Mouse (Mus musculus): ENCODE results near the gene 3110018I06Rik.

The 3110018I06Rik gene

GRCm38 (mm10) chr12:107488371-107488770 is at the start of gene 3110018I06Rik:
TSS of gene 3110018I06Rik (plus strand) at chr12:107488632.
- DNase-seq (ENCODE audit: low spot score in 2 of 2), result no peak

DNA sequence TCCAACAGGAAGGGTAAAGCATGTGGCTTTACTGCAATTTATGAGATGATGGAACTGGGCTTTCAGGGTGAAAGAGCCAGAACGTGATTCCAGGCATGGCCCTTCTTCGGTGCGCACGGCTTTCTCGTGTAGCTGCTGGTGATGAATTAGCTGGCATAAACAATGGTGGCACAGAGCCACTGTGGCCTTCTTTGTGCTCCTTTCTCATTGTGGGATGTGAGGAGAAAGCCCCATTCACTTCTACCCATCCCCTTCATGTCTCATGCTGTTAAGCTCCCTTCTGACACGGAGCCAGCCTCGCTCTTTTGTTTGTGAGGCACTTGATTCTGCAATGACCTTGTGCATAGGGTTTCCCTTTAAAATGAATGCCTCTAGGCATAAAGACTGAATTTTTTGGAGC is 43.8 kb upstream of the 3110018I06Rik start:
- DNase-seq (ENCODE audit: low spot score in 2 of 2), result no peak

DNA sequence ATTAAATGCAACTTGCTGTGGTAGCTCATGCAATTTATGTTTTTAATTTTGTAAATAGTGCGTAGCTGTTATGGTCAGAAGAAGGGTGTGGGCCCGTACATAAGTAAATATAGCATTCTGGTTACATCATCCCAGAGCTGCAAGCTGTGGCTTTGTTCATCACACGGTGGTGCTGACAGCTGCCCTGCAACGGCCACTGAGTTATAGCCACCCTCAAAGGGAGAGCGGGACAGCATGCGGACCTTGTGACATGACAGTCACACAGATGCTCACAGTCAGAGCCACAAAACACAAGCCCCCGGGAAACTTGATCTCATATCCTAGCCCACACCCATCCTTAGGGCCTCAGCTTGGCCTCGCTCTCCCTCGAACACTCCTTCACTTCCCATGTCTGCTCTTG is 30.6 kb upstream of the 3110018I06Rik start:
- DNase-seq (ENCODE audit: low spot score in 2 of 2), result no peak

GRCm38 (mm10) chr12:107464731-107465130 is 23.7 kb upstream of the 3110018I06Rik start:
- DNase-seq (ENCODE audit: low spot score in 2 of 2), result peak in 1 of 2 experiments; percentile 77

DNA sequence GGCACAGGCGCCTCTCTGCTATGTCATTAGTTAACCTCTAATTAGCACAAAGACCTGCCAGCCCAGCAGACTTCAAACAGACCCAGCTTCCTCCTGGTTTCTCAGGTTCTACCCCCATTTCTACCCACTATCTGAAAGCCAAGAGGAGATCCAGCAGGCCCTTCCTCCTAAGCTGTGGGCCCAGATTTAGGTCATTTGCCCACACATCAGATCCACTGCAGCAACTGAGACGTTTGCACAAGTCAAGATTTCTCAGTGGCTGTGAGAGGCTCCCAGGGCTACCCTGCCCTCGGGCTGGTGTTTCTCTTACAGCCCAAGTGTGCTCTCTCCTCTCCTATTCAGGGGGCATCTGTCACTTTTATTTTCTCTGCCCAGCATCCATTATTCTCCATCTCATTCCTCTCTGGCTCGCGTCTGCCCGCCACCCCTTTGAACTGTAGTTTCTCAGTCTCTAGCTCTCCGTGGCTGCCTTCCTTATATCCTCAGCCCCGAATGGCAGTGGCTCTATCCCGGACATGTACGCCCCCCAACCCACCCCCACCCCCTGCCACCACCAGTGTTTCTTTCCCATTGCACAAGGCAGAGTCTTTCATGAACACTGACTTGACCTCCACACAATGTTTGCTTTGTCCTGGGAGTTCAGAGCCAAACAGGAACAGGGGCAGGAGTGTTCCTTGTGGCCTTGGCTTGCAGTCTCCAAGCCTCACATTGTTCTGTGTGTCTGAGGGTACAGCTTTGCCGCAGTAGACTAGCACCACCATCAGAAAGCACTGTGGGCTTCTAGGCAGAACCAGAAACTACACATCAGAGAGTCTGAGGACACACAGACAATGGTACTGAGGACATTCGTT is 11.8 kb upstream of the 3110018I06Rik start:
- no peak for DNase-seq (ENCODE audit: low spot score in 2 of 2)

DNA sequence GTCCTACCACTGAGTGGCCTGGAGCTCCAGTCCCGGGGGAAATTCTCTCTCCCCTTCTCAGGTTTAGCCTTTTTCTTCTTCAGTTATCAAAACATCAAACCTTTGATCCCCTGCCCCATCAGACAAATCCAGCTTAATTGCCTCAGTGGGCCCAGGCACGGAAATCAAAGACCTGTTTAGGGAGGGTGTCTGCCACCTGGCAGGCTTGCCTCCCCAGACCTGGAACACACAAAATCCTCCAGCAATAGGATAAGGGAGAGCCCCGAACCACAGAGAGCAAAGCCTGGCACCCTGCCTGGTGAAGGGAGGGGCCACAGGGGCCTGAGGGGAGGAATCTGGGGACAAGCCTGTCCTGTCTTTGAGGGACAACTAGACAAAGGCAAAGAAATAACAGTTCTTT is 9.1 kb upstream of the 3110018I06Rik start:
- no peak for DNase-seq (ENCODE audit: low spot score in 2 of 2)

- no peak for DNase-seq (ENCODE audit: low spot score in 2 of 2)
Measured at GRCm38 (mm10) chr12:107483031-107483430, 5.4 kb upstream of the 3110018I06Rik start.

DNA sequence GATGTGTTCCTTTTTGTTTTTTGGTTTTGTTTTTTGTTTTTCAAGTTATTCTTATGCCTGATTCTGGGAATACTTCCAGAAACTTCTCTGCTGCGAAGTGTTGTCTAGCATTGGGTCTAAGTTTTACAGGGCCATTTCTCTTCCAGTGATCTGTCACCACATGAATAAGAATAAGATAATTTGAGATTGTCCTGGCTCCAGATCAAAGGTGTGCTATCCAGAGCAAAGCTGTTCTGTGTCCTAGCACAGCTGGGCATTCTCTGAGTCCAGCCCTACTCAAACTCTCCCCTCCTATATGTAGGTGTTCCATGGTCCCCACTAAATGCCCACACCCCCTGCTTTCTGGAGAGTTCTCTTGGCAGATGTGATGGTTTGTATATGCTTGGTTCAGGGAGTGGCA is 2.9 kb downstream of the 3110018I06Rik start:
- DNase-seq (ENCODE audit: low spot score in 2 of 2), result no peak

DNA sequence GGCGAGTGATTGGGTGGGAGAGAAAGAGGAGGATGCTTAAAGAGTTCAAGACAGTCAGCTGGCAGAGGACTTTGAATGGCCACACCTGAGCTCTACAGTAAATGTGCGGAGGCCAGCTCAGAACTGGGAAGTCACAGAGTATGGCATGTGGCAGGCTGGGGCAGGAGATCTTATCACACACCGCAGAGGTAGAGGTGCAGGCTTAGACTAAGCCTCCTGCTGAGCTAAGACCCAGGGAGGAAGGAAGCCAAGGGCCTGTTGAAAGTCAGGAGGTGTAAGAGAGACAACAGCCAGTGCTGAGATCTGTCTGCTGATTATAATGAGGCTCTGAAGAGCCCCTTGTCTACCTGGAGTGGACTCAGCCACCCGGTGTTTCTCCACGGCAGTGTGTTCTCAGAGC is 8.5 kb downstream of the 3110018I06Rik start:
- no peak for DNase-seq (ENCODE audit: low spot score in 2 of 2)

- peak in 1 of 2 experiments; percentile 24 for DNase-seq (ENCODE audit: low spot score in 2 of 2)
Measured at GRCm38 (mm10) chr12:107509661-107510237, 21.3 kb downstream of the 3110018I06Rik start.

GRCm38 (mm10) chr12:107511112-107511511 is 22.7 kb downstream of the 3110018I06Rik start:
- DNase-seq (ENCODE audit: low spot score in 2 of 2), result no peak

GRCm38 (mm10) chr12:107516265-107517217 is 28.1 kb downstream of the 3110018I06Rik start:
- no peak for DNase-seq (ENCODE audit: low spot score in 2 of 2)

DNA sequence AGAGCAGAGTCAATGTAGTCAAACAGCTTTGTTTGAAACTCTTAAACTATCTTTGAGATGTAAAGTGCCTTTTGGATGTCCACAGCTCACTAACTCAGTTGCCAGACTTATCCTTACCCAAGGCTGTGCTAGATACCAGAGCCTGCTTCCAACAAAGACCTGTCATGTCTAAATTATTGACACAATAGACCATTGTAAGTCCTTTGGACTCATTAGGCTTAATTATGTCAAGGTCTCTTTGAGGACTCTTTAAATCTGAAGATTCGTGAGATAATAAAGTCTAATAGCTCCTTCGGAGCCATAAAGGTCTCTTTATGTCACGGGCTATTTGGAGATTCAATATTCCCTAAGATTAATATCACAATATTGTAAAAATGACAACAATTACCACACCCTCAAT is 32.5 kb downstream of the 3110018I06Rik start:
- no peak for DNase-seq (ENCODE audit: low spot score in 2 of 2)

DNA sequence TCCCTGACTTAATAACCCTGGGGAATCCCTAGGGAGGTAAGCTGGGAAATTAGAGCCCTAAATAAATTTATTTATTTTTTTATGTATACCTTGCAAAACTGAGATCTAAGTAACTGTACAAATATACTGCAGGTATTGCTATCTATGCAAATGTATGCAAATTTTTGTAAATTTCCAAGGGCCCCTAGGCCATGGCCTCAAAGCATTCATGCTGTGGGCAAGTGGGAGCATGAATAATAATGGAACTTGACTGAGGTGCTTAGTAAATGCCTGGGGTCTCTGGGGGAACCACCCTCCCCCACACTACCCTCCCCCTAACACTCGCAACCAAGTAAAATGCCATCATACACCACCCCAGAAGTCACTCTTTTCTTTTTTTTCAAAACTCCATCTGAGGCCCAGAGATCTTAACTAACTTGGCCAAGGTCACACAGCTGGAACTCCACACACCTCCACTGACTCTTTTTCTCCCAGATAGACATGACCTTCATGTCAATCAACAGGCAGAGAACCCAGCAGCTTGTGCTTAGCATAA is 40.0 kb downstream of the 3110018I06Rik start:
- no peak for DNase-seq (ENCODE audit: low spot score in 2 of 2)

- no peak for DNase-seq (ENCODE audit: low spot score in 2 of 2)
Measured at GRCm38 (mm10) chr12:107532871-107533270, 44.4 kb downstream of the 3110018I06Rik start.
